Mouse (Mus musculus) heart, embryonic 16.5 days (tissue): ENCODE data around the gene Mettl23. TPM values are rescaled to one million over a fixed set of nuclear protein-coding genes. Genes with fewer than 3 reads are reported as not detected.
A peak's percentile ranks its signal among the peaks of the same experiment; 100 is the strongest.
"Not testable (repeated sequence)": the region's sequence is repeated elsewhere in the genome, so short reads cannot be mapped to it uniquely, and the experiment has no call there.

Source experiments
- ATAC-seq: fragments of 200-750 bp; cut with Nextera tagmentation; replicated peaks from 2 replicates; pipeline ENCODE4 v1.8.0; 2017; ENCODE audit warnings: moderate number of reproducible peaks; ENCODE audit not compliant: insufficient read depth, low FRiP score; ENCODE audit errors: extremely low read depth
- H3K27ac ChIP-seq: fragments of 300-500 bp; sonication (generic); 2 replicates; pipeline ENCODE4 v1.5.1; 2014; ENCODE audit warnings: mild to moderate bottlenecking, low read length, control low read depth, moderate library complexity
- H3K27me3 ChIP-seq: fragments of 300-500 bp; sonication (generic); 2 replicates; pipeline ENCODE4 v1.6.1; 2014; ENCODE audit warnings: low read length, mixed read lengths; ENCODE audit not compliant: control insufficient read depth, insufficient read depth
- H3K36me3 ChIP-seq: fragments of 300-500 bp; sonication (generic); 2 replicates; pipeline ENCODE4 v1.6.1; 2014; ENCODE audit not compliant: control insufficient read depth, insufficient read depth
- H3K4me1 ChIP-seq: fragments of 300-500 bp; sonication (generic); 2 replicates; pipeline ENCODE4 v1.6.1; 2014; ENCODE audit warnings: low read length, mixed read lengths; ENCODE audit not compliant: control insufficient read depth, insufficient read depth
- H3K4me2 ChIP-seq: fragments of 300-500 bp; sonication (generic); 2 replicates; pipeline ENCODE4 v1.6.1; 2014; ENCODE audit warnings: low read depth, mild to moderate bottlenecking, control low read depth, low read length
- H3K4me3 ChIP-seq: fragments of 300-500 bp; sonication (generic); 2 replicates; pipeline ENCODE4 v1.5.1; 2014; ENCODE audit warnings: mild to moderate bottlenecking, control low read depth, low read length
- H3K9ac ChIP-seq: fragments of 300-500 bp; sonication (generic); 2 replicates; pipeline ENCODE4 v1.6.1; 2014; ENCODE audit warnings: low read length, control low read depth
- H3K9me3 ChIP-seq: fragments of 300-500 bp; sonication (generic); replicated peaks from 2 replicates; pipeline ENCODE4 v1.6.1; 2016; ENCODE audit warnings: low read length; ENCODE audit not compliant: control insufficient read depth
- WGBS: fragments of 180-500 bp; shearing (Covaris S2); extraction: QIAGEN DNeasy Blood & Tissue Kit; methylation state at CpG from one replicate; pipeline ENCODE4 v1.1.7; 2014; 5-methylcytosine and 5-hydroxymethylcytosine counted together
- polyA plus RNA-seq: library from polyadenylated mRNA; unstranded; fragments of >200 nt; fragmentation: Nextera tagmentation; extraction: Ambion mirVana; gene quantifications from 2 replicates; pipeline ENCODE4 v1.2.1, GENCODE M21; 2015

Mettl23 gene
- polyA plus RNA-seq, 1 experiment from 2014 or later = 69.8 TPM

GRCm38 (mm10) chr11:116839601-116840000, 3.5 kb upstream of the Mettl23 start:
- Histone ChIP-seq H3K27me3 (no peaks in the 10 kb centered on the region), H3K4me1 (peaks cover 29% of the 10 kb centered on the region), H3K4me2 (peak overlapping the region; percentile 20; the same call in 1 of the 2 replicates), H3K36me3 (peaks cover 65% of the 10 kb centered on the region), H3K9me3 (no peaks in the 10 kb centered on the region), H3K4me3 (no peak overlapping the region), H3K27ac (no peak overlapping the region), H3K9ac (peak overlapping the region; percentile 36; the same call in 1 of the 2 replicates)
- ATAC-seq = no peak
- WGBS = 70% methylated on average over 7 of the region's 7 CpGs

GRCm38 (mm10) chr11:116840748-116841147, 2.3 kb upstream of the Mettl23 start:
- H3K27me3 ChIP-seq = no peaks in the 10 kb centered on the region
- H3K27ac ChIP-seq = no peak overlapping the region
- no peaks in the 10 kb centered on the region for H3K9me3 ChIP-seq
- H3K4me2 ChIP-seq = peak overlapping the region; percentile 89
- H3K4me1 ChIP-seq = peaks cover 30% of the 10 kb centered on the region
- peak overlapping the region; percentile 79 for H3K4me3 ChIP-seq
- peaks cover 53% of the 10 kb centered on the region for H3K36me3 ChIP-seq
- ATAC-seq = no peak
- 71% methylated on average over 4 of the region's 4 CpGs for WGBS
- peak overlapping the region; percentile 4 for H3K9ac ChIP-seq

- Histone ChIP-seq H3K4me3 (peak overlapping the region; percentile 79), H3K27ac (peak overlapping the region; percentile 100), H3K36me3 (peaks cover 34% of the 10 kb centered on the region), H3K27me3 (no peaks in the 10 kb centered on the region), H3K9ac (peak overlapping the region; percentile 97), H3K4me2 (peak overlapping the region; percentile 89), H3K4me1 (peaks cover 30% of the 10 kb centered on the region), H3K9me3 (no peaks in the 10 kb centered on the region)
- WGBS = under 1% methylated on average over 70 of the region's 73 CpGs
- ATAC-seq = peak; percentile 59
These were observed 382 bp upstream of the Mettl23 start for GRCm38 (mm10) chr11:116842531-116843260.

- ATAC-seq = no peak
- H3K36me3 ChIP-seq = peaks cover 21% of the 10 kb centered on the region
- H3K4me3 ChIP-seq = no peak overlapping the region
- H3K9me3 ChIP-seq = no peaks in the 10 kb centered on the region
- no peak overlapping the region for H3K9ac ChIP-seq
- H3K27me3 ChIP-seq = no peaks in the 10 kb centered on the region
- peaks cover 15% of the 10 kb centered on the region for H3K4me1 ChIP-seq
- H3K27ac ChIP-seq = no peak overlapping the region
- 82% methylated on average over 4 of the region's 4 CpGs for WGBS
- no peak overlapping the region for H3K4me2 ChIP-seq
These were observed 3.6 kb downstream of the Mettl23 start for GRCm38 (mm10) chr11:116846593-116847181.

- Histone ChIP-seq H3K36me3 (peaks cover 24% of the 10 kb centered on the region), H3K27ac (no peak overlapping the region), H3K4me1 (peaks cover 14% of the 10 kb centered on the region), H3K4me2 (no peak overlapping the region), H3K4me3 (no peak overlapping the region), H3K27me3 (no peaks in the 10 kb centered on the region), H3K9ac (no peak overlapping the region), H3K9me3 (no peaks in the 10 kb centered on the region)
- WGBS = 90% methylated on average over 3 of the region's 3 CpGs
- no peak for ATAC-seq
These were observed 4.4 kb downstream of the Mettl23 start for GRCm38 (mm10) chr11:116847187-116848085.

- Histone ChIP-seq H3K9me3 (no peaks in the 10 kb centered on the region), H3K27me3 (no peaks in the 10 kb centered on the region), H3K36me3 (peaks cover 24% of the 10 kb centered on the region), H3K27ac (no peak overlapping the region), H3K4me1 (peaks cover 14% of the 10 kb centered on the region), H3K4me2 (no peak overlapping the region), H3K4me3 (no peak overlapping the region), H3K9ac (no peak overlapping the region)
- no peak for ATAC-seq
- 82% methylated on average over 5 of the region's 5 CpGs for WGBS
These were observed 5.2 kb downstream of the Mettl23 start for GRCm38 (mm10) chr11:116848086-116848876.

GRCm38 (mm10) chr11:116848877-116849178, 5.8 kb downstream of the Mettl23 start:
- ATAC-seq, H3K9ac ChIP-seq, H3K9me3 ChIP-seq, H3K4me3 ChIP-seq, H3K27ac ChIP-seq, H3K4me2 ChIP-seq, H3K27me3 ChIP-seq: not testable (repeated sequence)
- H3K4me1 ChIP-seq = peaks cover 14% of the 10 kb centered on the region
- peaks cover 24% of the 10 kb centered on the region for H3K36me3 ChIP-seq
- WGBS = 67% methylated on average over 2 of the region's 2 CpGs

GRCm38 (mm10) chr11:116849587-116849986, 6.5 kb downstream of the Mettl23 start:
- H3K4me2 ChIP-seq = no peak overlapping the region
- H3K27me3 ChIP-seq = no peaks in the 10 kb centered on the region
- ATAC-seq = no peak
- no peak overlapping the region for H3K27ac ChIP-seq
- H3K4me1 ChIP-seq = peaks cover 11% of the 10 kb centered on the region
- peaks cover 24% of the 10 kb centered on the region for H3K36me3 ChIP-seq
- H3K9me3 ChIP-seq = no peaks in the 10 kb centered on the region
- H3K4me3 ChIP-seq = no peak overlapping the region
- no peak overlapping the region for H3K9ac ChIP-seq
